Mouse (Mus musculus) testis, adult 2 months (tissue): ENCODE measurements at regions not wholly inside any gene's neighbourhood (a gene's known extent, or its start where the extent isn't known, plus 50 kb on each side); places are given as distances from the start of the nearest gene placed in this dataset.

ENCODE experiments used
- CTCF ChIP-seq: fragments of 200-500 bp; IDR thresholded peaks from 2 replicates; pipeline ENCODE4 v1.5.1; 2012; ENCODE audit warnings: low read depth, mild to moderate bottlenecking, inconsistent platforms, low read length, moderate library complexity; ENCODE audit not compliant: control insufficient read depth, insufficient read depth, insufficient replicate concordance
- POLR2A ChIP-seq: fragments of 200-500 bp; IDR thresholded peaks from 2 replicates; pipeline ENCODE4 v1.6.1; 2012; ENCODE audit warnings: low read depth, mild to moderate bottlenecking, inconsistent platforms, low read length, moderate library complexity; ENCODE audit not compliant: control insufficient read depth

- peak; percentile 23; the same call in 1 of the 2 replicates for TF ChIP-seq CTCF
- no peak for TF ChIP-seq POLR2A
Observed at GRCm38 (mm10) chr6:112559549-112559948, 69.8 kb upstream of the Oxtr start.
